Mouse (Mus musculus) macrophage (primary cell): Measurements from ENCODE around the gene Adamtsl3. TPM values are rescaled to one million over a fixed set of nuclear protein-coding genes. Genes with fewer than 3 reads are reported as not detected.

Source experiments
- H3K27ac ChIP-seq: fragments of 350-480 bp; formaldehyde crosslinking; 2 replicates; pipeline ENCODE4 v1.9.0; 2021
- H3K36me3 ChIP-seq: fragments of 350-480 bp; formaldehyde crosslinking; 2 replicates; pipeline ENCODE4 v1.9.0; 2021; ENCODE audit errors: inconsistent target
- H3K4me3 ChIP-seq: fragments of 350-480 bp; formaldehyde crosslinking; 2 replicates; pipeline ENCODE4 v1.9.0; 2021; ENCODE audit errors: inconsistent target
- H3K79me2 ChIP-seq: fragments of 350-480 bp; formaldehyde crosslinking; 2 replicates; pipeline ENCODE4 v1.9.0; 2021; ENCODE audit errors: inconsistent target
- WGBS: methylation state at CpG from one replicate; pipeline ENCODE4 v1.1.7; 2026; ENCODE audit warnings: inconsistent platforms; ENCODE audit not compliant: missing documents; 5-methylcytosine and 5-hydroxymethylcytosine counted together
- polyA plus RNA-seq: library from polyadenylated mRNA; stranded (reverse); fragments of 250-400 nt; gene quantifications from 3 replicates; pipeline ENCODE4 v1.2.4, GENCODE M21; 2018; ENCODE audit warnings: inconsistent platforms

Gene Adamtsl3
- polyA plus RNA-seq, 1 experiment from 2014 or later = not detected

DNA sequence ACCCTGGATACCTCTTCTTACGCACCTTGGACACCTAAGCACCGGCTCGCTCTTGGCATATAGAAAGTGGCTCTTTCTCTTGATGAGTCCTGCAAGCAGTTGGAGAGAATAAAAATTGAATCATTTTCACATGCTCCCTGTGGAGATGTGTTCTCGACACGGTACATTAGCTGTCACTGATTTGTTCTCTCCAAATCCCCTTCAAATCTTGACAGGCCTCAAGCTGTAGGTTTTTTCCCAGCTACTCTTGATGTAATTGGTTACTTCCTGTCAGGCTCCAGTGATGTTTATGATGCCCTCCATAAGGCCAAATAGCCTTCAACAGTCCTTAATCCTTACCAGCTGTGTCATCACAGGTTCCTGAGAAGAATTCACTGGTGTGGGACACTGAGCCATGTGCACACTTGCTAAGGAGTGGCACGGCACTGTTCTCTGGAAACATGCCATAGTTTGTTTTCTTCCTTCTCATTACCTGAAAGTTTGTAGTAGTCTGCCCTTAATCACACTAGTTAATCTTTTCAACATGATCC, 209.0 kb downstream of the Adamtsl3 start:
- Histone ChIP-seq H3K79me2 (no peaks in the 10 kb centered on the region), H3K4me3 (no peak overlapping the region), H3K27ac (no peak overlapping the region), H3K36me3 (no peaks in the 10 kb centered on the region)
- 96% methylated on average over 6 of the region's 6 CpGs for WGBS

DNA sequence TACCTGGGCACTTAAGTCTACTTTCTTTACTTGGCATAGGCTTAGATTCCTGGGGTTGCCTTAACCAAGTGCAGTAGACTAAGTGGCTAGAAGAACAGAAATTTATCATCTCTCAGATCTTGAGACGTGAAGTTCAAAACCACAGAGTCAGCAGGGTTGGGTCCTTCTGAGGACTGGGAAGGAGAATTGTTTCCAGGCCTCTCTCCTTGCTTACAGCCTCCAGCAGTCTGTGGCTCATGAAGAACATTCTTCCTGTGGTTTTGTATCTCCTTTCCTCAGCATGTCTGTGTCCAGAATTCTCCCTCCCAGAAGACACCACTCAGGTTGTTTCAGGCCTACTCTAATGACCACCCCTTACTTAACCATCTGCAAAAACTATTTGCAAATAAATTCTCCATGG, 216.5 kb downstream of the Adamtsl3 start:
- H3K27ac ChIP-seq = no peak overlapping the region
- H3K79me2 ChIP-seq = no peaks in the 10 kb centered on the region
- no peaks in the 10 kb centered on the region for H3K36me3 ChIP-seq
- WGBS = 21% methylated on average over 1 of the region's 1 CpGs
- H3K4me3 ChIP-seq = no peak overlapping the region

DNA sequence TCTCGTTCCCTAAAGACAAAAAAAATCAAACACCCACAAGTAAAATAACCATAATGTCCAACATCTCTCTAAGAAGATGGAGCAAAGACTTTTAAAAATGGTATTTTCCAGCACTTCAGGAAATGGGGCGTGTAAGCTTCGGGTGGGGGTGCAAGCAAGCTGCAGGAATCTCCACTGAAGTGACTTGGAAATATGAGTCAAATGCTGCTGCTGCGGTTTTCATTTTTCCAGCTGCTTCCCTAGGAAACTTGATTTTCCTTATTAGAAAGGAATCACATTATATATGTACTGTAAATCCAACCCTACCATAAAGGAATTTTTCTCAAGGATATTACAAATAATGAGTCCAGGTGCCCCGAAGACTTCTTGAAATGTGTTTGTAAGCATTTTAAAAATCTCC, 220.3 kb downstream of the Adamtsl3 start:
- 97% methylated on average over 5 of the region's 5 CpGs for WGBS
- Histone ChIP-seq H3K79me2 (no peaks in the 10 kb centered on the region), H3K27ac (no peak overlapping the region), H3K4me3 (no peak overlapping the region), H3K36me3 (no peaks in the 10 kb centered on the region)

DNA sequence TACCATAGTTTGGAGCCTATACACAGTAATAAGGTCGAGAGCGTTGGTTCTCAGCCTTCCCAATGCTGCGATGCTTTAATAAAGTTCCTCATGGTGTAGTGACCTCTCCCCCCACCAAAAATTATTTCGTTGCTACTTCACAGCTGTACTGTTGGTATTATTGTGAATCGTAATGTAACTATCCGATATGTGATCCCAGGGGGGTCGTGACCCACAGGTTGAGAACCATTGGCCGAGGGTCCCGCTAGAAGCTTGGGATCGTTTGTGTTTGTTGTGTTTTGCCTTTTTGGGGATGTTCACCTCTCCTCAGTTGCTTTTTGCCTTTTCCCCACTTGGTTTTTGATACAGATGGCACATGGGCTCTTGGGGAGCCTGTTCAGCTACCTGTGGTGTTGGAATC, 220.9 kb downstream of the Adamtsl3 start:
- H3K4me3 ChIP-seq = no peak overlapping the region
- no peaks in the 10 kb centered on the region for H3K36me3 ChIP-seq
- no peak overlapping the region for H3K27ac ChIP-seq
- no peaks in the 10 kb centered on the region for H3K79me2 ChIP-seq
- WGBS = 93% methylated on average over 10 of the region's 10 CpGs

DNA sequence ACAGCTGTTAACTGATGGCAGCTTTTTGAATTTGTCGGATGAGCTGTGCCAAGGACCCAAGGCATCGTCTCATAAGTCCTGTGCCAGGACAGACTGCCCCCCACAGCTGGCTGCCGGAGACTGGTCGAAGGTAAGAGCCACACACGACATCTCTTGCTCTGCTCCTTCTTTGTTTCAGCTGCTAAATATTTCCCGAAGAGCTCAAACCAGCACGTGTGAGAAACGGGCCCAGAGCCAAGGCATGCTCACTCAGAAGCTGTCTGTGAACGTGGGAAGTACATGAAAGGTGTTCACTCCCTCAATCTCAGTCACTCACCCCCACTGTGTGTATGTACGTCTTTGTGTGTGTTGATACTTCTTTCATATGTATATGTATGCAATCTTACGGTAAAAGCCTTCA, 221.6 kb downstream of the Adamtsl3 start:
- Histone ChIP-seq H3K27ac (no peak overlapping the region), H3K36me3 (no peaks in the 10 kb centered on the region), H3K79me2 (no peaks in the 10 kb centered on the region), H3K4me3 (no peak overlapping the region)
- WGBS = 90% methylated on average over 11 of the region's 11 CpGs

DNA sequence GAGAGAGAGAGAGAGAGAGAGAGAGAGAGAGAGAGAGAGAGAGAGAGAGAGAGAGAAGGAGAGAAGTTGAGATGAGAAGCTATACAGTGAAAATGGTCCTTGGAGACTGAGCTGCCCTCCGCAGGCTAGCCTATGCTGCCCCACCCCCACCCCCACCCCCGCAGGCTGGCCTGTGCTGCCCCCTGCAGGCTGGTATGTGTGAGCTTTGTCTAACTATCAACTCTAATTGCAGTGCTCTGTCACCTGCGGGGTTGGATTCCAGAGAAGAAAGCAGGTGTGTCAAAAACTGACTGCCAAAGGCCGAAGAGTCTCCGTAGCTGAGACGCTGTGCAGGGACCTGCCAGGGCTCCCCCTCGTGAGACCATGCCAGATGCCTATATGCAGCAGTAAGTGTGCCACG, 231.2 kb downstream of the Adamtsl3 start:
- no peak overlapping the region for H3K27ac ChIP-seq
- H3K4me3 ChIP-seq = no peak overlapping the region
- H3K79me2 ChIP-seq = no peaks in the 10 kb centered on the region
- 62% methylated on average over 7 of the region's 8 CpGs for WGBS
- H3K36me3 ChIP-seq = no peaks in the 10 kb centered on the region

DNA sequence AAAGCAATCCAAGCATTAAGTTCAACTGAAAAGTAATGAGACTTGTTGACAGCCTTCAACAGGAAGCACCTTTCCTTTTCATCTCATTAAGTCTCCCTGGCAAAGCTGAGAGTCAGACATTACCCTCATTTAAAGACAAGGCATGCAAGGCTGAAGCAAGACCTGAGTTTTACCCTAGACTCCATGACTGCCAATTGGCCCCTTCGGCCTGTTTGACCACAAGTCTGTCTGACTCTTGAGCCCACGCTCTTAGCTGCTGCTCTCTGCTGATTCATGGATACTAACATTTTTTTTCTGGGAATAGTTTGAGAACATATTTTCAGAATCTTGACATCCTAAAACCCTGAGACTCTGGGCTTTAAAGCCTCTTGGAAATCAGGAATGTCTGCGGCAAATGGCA, 232.3 kb downstream of the Adamtsl3 start:
- H3K36me3 ChIP-seq = no peaks in the 10 kb centered on the region
- 89% methylated on average over 3 of the region's 3 CpGs for WGBS
- no peaks in the 10 kb centered on the region for H3K79me2 ChIP-seq
- no peak overlapping the region for H3K27ac ChIP-seq
- H3K4me3 ChIP-seq = no peak overlapping the region

DNA sequence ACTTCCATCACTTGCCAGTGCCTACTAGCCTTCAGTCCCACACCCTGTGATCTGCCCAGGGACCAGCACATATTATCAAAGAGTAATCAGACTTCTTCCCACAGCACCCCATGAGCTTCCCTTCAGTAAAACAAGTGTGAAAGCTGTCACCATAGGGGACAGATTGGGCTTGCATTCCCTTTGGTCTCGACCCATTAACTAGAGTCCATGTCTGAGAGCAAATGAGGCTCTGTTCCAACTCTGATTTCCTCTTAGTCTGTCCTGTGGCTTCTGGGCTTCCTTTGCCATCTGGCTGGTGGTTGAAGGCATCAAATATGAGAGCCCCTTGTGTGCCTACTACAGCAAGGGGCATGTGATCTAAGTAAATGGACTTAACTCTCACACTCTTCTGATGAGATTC, 237.5 kb downstream of the Adamtsl3 start:
- 0% methylated on average over 1 of the region's 1 CpGs for WGBS
- H3K27ac ChIP-seq = no peak overlapping the region
- H3K79me2 ChIP-seq = no peaks in the 10 kb centered on the region

DNA sequence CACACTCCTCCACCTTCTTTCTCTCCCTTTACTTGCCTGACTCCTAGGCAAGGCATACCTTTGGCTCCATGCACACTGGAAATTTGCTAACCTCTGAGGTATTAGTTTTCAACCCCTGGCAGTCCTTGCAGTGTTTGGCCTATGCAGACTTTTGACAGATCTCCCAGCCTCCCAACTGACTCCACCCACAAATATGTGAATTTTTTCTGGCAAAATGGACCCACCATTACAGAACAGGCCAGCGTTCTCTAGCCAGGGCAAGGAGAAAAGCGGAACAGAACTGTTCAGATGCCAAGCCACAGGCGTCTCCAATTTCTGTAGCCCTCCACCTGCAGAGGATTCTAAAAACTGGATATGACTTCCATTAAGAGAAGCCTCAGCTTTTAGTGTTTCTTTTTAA, 244.5 kb downstream of the Adamtsl3 start:
- Histone ChIP-seq H3K27ac (no peak overlapping the region), H3K36me3 (no peaks in the 10 kb centered on the region), H3K79me2 (no peaks in the 10 kb centered on the region), H3K4me3 (no peak overlapping the region)
- WGBS = 44% methylated on average over 3 of the region's 3 CpGs

More for the DNA sequence above, 237.5 kb downstream of the Adamtsl3 start:
- H3K36me3 ChIP-seq = no peaks in the 10 kb centered on the region
- no peak overlapping the region for H3K4me3 ChIP-seq

DNA sequence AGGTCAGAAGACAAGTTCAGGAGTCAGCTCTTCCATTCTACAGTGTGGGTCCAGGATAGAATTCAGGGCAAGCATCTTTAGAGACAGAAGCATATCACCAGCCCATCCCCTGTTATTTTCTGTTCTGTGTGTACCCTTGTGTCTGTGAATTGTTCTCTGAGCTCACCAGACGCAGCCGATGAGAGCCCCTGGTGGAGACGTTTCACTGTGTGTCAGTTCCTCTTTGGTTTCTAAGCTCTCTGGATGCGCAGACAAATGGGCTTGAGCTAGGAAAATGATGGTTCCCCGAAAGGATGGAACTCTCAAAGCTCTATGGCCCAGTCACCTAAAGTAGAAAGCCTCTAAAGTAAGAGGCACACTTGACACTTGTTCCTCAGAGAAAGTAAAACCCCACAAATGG, 246.3 kb downstream of the Adamtsl3 start:
- 28% methylated on average over 5 of the region's 5 CpGs for WGBS
- Histone ChIP-seq H3K27ac (no peak overlapping the region), H3K36me3 (no peaks in the 10 kb centered on the region), H3K4me3 (no peak overlapping the region), H3K79me2 (no peaks in the 10 kb centered on the region)

DNA sequence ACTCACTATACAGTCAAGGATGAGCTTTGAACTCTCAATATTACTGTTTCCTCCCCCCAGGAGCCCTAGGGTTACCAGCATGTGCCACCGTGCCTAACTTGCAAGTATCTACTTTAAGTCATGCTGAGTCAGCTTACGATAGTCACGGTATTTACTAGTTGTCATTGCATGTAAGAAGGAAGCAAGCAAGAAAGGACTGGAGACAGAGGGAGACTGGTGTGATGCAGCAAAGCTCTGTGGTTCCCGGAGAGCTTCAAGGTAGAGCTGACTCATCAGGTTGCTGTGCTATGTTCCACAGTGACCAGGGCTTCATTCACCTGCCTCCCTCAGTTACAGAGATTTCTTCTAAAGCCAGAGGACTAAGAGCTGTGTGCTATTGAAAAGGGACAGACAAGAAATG, 247.0 kb downstream of the Adamtsl3 start:
- WGBS = 19% methylated on average over 4 of the region's 4 CpGs
- H3K36me3 ChIP-seq = no peaks in the 10 kb centered on the region
- H3K4me3 ChIP-seq = no peak overlapping the region
- H3K79me2 ChIP-seq = no peaks in the 10 kb centered on the region
- H3K27ac ChIP-seq = no peak overlapping the region

DNA sequence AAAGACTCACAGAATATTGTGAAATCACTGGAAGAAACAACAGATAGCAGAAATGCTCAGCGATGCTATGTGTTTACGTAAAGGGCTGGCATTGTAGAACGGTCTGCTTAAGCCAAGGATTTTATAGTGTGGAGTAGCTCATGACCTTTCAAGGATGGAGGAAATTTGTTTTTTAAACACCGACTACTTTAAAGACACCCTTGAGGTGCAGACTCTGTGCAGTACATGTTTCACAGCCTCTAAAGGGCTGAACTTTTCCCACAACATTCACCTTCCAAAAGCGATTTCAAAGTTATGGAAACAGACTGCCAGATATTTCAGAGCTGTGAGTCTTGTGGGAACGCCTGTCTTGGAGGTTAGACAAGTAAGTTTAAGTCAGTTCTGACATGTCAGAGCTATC, 255.4 kb downstream of the Adamtsl3 start:
- H3K27ac ChIP-seq = no peak overlapping the region
- no peak overlapping the region for H3K4me3 ChIP-seq
- H3K36me3 ChIP-seq = no peaks in the 10 kb centered on the region
- 93% methylated on average over 6 of the region's 6 CpGs for WGBS
- no peaks in the 10 kb centered on the region for H3K79me2 ChIP-seq

DNA sequence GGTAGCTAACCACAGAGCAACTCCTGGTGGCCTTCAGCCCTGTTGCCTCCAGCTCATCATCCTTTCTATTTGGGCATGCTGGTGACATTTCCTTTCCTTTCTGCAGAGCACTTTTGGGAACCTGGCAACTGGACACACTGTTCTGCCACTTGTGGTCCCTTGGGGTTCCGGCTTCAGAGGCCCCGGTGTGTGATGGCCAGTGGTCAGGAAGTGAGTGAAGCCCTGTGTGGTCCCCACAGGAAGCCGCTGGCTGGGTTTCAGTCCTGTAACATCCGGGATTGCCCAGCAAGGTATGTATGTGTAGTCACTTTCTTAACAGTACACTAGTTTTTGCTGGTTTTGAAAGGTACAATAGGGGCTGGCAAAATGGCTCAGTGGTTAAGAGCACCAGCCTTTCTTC, 266.5 kb downstream of the Adamtsl3 start:
- no peak overlapping the region for H3K27ac ChIP-seq
- no peaks in the 10 kb centered on the region for H3K79me2 ChIP-seq
- H3K36me3 ChIP-seq = no peaks in the 10 kb centered on the region
- 0% methylated on average over 4 of the region's 4 CpGs for WGBS
- no peak overlapping the region for H3K4me3 ChIP-seq

DNA sequence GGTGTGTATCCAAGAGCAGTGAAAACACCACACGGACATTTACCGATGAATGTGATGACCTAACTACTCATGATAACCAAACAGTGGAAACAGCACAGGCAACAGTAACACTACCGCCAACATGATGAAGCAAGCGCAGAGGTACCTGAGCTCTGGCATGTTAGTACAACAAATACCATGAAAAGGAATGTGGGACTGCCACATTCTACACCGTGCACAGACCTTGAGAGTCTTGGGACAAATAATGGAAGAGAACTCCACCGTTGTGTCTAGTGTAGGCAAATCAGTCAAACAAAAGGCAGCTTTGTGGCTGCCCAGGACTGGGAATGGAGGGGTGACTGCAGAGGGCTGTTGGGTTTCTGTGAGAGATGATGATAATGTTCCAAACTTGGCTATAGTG, 269.9 kb downstream of the Adamtsl3 start:
- H3K36me3 ChIP-seq = no peaks in the 10 kb centered on the region
- 94% methylated on average over 6 of the region's 6 CpGs for WGBS
- no peak overlapping the region for H3K4me3 ChIP-seq
- no peaks in the 10 kb centered on the region for H3K79me2 ChIP-seq
- no peak overlapping the region for H3K27ac ChIP-seq

DNA sequence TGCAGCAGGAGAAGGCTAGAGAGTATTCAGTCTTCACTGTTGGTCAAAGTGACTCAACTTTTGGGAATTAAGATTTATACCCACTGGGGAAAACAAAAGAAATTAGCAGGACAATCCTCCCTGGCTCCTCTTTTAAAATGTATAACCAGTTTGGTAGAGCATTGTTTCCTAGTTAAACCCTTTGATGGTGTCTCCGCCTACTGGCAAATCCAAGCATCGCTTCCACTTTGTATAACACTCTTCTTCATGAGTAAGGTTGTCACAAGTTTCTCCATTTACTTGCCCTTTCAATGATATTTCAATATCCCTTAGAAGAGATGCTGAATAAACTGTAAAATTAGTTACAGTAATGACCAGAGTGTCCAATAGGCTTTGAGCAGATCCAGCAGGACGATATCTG, 274.1 kb downstream of the Adamtsl3 start:
- no peak overlapping the region for H3K4me3 ChIP-seq
- no peaks in the 10 kb centered on the region for H3K36me3 ChIP-seq
- 63% methylated on average over 3 of the region's 3 CpGs for WGBS
- H3K27ac ChIP-seq = no peak overlapping the region
- no peaks in the 10 kb centered on the region for H3K79me2 ChIP-seq

DNA sequence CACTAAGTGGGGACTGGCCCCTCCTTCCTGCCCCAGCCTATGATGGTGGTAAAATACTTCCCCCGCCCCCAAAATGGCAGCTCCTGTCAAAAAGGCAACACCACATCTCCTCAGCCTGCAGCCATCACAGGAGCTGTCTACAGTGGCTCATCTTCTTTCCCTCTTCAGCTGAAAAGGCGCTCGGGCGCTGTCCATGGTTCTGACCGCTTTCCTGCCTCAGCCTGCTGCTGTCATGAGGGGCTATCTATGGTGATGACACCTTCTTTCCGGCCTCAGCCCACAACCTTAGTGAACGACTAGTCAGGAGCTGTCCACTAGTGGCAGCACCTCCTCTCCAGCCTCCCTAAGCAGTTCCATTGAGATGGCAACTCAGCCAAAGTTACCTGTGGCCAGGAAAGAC, 289.8 kb downstream of the Adamtsl3 start:
- H3K79me2 ChIP-seq = no peaks in the 10 kb centered on the region
- 16% methylated on average over 7 of the region's 7 CpGs for WGBS

More for the DNA sequence above, 289.8 kb downstream of the Adamtsl3 start:
- Histone ChIP-seq H3K4me3 (no peak overlapping the region), H3K27ac (no peak overlapping the region), H3K36me3 (no peaks in the 10 kb centered on the region)
